Mouse (Mus musculus): ENCODE measurements at regions not wholly inside any gene's neighbourhood (a gene's known extent, or its start where the extent isn't known, plus 50 kb on each side); places are given as distances from the start of the nearest gene placed in this dataset.

DNA sequence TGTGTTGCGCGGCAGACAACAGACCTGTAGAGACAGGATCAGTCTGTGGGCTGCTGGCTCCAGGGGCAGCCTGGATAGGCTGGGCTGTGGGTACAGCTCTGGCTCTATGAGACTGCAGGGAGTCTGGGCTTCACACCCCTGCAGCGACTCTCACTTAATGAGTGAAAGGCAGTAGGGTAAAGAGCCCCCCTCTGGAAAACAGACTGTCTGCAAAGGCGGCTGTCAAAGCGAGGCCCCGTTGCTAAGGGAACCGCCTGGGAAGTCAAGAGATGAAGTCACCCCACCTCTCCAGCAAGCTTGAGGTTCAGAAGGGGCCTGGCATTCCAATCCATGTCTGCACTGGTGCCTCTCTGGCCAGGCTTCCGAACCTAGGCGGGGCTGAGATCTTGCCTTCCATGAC lies 139.7 kb upstream of the Mvb12b start:
- no peak for TF ChIP-seq CTCF (IDR thresholded peaks at IDR 0.05; ENCODE audit: borderline replicate concordance, control insufficient read depth, extremely low read depth, insufficient read depth, low read length, poor library complexity)
- no peak for TF ChIP-seq POLR2A (IDR thresholded peaks at IDR 0.05; ENCODE audit: control insufficient read depth, extremely low read depth, insufficient read depth, low read length, poor library complexity)

Data from thymus, adult 2 months (tissue).